Mouse (Mus musculus) heart, postnatal 0 days (tissue): ENCODE measurements around the gene Kdm6b. TPM values are rescaled to one million over a fixed set of nuclear protein-coding genes. Genes with fewer than 3 reads are reported as not detected.
A peak's percentile ranks its signal among the peaks of the same experiment; 100 is the strongest.
"Not testable (repeated sequence)": the region's sequence is repeated elsewhere in the genome, so short reads cannot be mapped to it uniquely, and the experiment has no call there.

Source experiments
- ATAC-seq: fragments of 200-750 bp; cut with Nextera tagmentation; 2 replicates; pipeline ENCODE4 v1.8.0; 2017; ENCODE audit warnings: low read depth, moderate number of reproducible peaks, moderate library complexity; ENCODE audit not compliant: insufficient read depth
- DNase-seq: peaks from one replicate; pipeline ENCODE4 v3.0.0-alpha.2; 2016; ENCODE audit warnings: low spot score
- H3K27ac ChIP-seq: fragments of 300-500 bp; sonication (generic); 2 replicates; pipeline ENCODE4 v1.5.1; 2014; ENCODE audit warnings: low read depth, mild to moderate bottlenecking
- H3K27me3 ChIP-seq: fragments of 300-500 bp; sonication (generic); 2 replicates; pipeline ENCODE4 v1.6.1; 2014; ENCODE audit warnings: low read length, mixed read lengths; ENCODE audit not compliant: control insufficient read depth, insufficient read depth
- H3K36me3 ChIP-seq: fragments of 300-500 bp; sonication (generic); replicated peaks from 2 replicates; pipeline ENCODE4 v1.6.1; 2014; ENCODE audit warnings: low read length, mixed read lengths; ENCODE audit not compliant: control insufficient read depth, insufficient read depth
- H3K4me1 ChIP-seq: fragments of 300-500 bp; sonication (generic); 2 replicates; pipeline ENCODE4 v1.6.1; 2014; ENCODE audit warnings: antibody characterized with exemption; ENCODE audit not compliant: control insufficient read depth, insufficient read depth
- H3K4me2 ChIP-seq: fragments of 300-500 bp; sonication (generic); 2 replicates; pipeline ENCODE4 v1.6.1; 2014; ENCODE audit warnings: low read depth, mild to moderate bottlenecking, low read length, moderate library complexity
- H3K4me3 ChIP-seq: fragments of 300-500 bp; sonication (generic); 2 replicates; pipeline ENCODE4 v1.5.1; 2014; ENCODE audit warnings: low read depth, low read length
- H3K9ac ChIP-seq: fragments of 300-500 bp; sonication (generic); replicated peaks from 2 replicates; pipeline ENCODE4 v1.6.1; 2014; ENCODE audit warnings: low read depth, low read length, mixed read lengths
- H3K9me3 ChIP-seq: fragments of 300-500 bp; sonication (generic); replicated peaks from 2 replicates; pipeline ENCODE4 v1.6.1; 2016; ENCODE audit warnings: low read length; ENCODE audit not compliant: control insufficient read depth
- CTCF ChIP-seq: IDR thresholded peaks from 2 replicates; pipeline ENCODE4 v1.5.1; 2016; ENCODE audit warnings: antibody characterized with exemption, control low read depth, low read depth
- EP300 ChIP-seq: IDR thresholded peaks from 2 replicates; pipeline ENCODE4 v1.6.1; 2016; ENCODE audit warnings: antibody characterized with exemption, low read depth
- WGBS: fragments of 180-500 bp; shearing (Covaris S2); extraction: QIAGEN DNeasy Blood & Tissue Kit; methylation state at CpG from one replicate; pipeline ENCODE4 v1.1.7; 2014; 5-methylcytosine and 5-hydroxymethylcytosine counted together
- polyA plus RNA-seq: library from polyadenylated mRNA; unstranded; fragments of >200 nt; fragmentation: Nextera tagmentation; extraction: Ambion mirVana; gene quantifications from 2 replicates; pipeline ENCODE4 v1.2.1, GENCODE M21; 2015
- total RNA-seq: library from RNA; depleted of rRNA; stranded (reverse); fragments of >200 nt; gene quantifications from 2 replicates; pipeline ENCODE4 v1.2.3, GENCODE M21; 2014; ENCODE audit warnings: low replicate concordance

Kdm6b gene
- total and polyA plus RNA-seq, 2 experiments from 2014 or later: 10.0 to 23.6 TPM

- DNase-seq (no peak), ATAC-seq (no peak)
- Histone ChIP-seq H3K4me2 (peak overlapping the region; percentile 72), H3K36me3 (peaks cover 43% of the 10 kb centered on the region), H3K27me3 (no peaks in the 10 kb centered on the region), H3K27ac (peak overlapping the region; percentile 95), H3K4me3 (peak overlapping the region; percentile 61), H3K9ac (peak overlapping the region; percentile 81; the same call in 1 of the 2 replicates), H3K4me1 (no peaks in the 10 kb centered on the region), H3K9me3 (no peaks in the 10 kb centered on the region)
- TF ChIP-seq EP300 (no peak), CTCF (no peak)
- 41% methylated on average over 21 of the region's 21 CpGs for WGBS
These were observed 14.8 kb downstream of the Kdm6b start for GRCm38 (mm10) chr11:69398486-69399200.

- Histone ChIP-seq H3K4me2 (peak within 1 kb of the TSS; percentile 72), H3K4me1 (no peaks in the 10 kb centered on the region), H3K9ac (peak within 1 kb of the TSS; percentile 81), H3K27me3 (no peaks in the 10 kb centered on the region), H3K36me3 (peaks cover 37% of the 10 kb centered on the region), H3K27ac (peak within 1 kb of the TSS; percentile 95), H3K4me3 (peak within 1 kb of the TSS; percentile 61), H3K9me3 (no peaks in the 10 kb centered on the region)
- 9% methylated on average over 16 of the region's 16 CpGs for WGBS
- DNase-seq (no peak), ATAC-seq (peak; percentile 5)
- peak; percentile 39; the same call in 1 of the 2 replicates for TF ChIP-seq EP300
- no peak for TF ChIP-seq CTCF
These were observed 15.4 kb downstream of the Kdm6b start, which contains the start of gene Tmem88 for GRCm38 (mm10) chr11:69398059-69398458. Gene Tmem88 (minus strand): TSS chr11:69398234.

- Histone ChIP-seq H3K36me3 (peaks cover 33% of the 10 kb centered on the region), H3K4me3 (peak overlapping the region; percentile 61), H3K4me2 (peak overlapping the region; percentile 72), H3K4me1 (no peaks in the 10 kb centered on the region), H3K9ac (peak overlapping the region; percentile 81), H3K9me3 (no peaks in the 10 kb centered on the region), H3K27me3 (no peaks in the 10 kb centered on the region), H3K27ac (peak overlapping the region; percentile 95)
- 6% methylated on average over 24 of the region's 24 CpGs for WGBS
- no peak for ATAC-seq
- DNase-seq: no peak
- TF ChIP-seq EP300: no peak
- peak; percentile 28 for TF ChIP-seq CTCF
These were observed 15.9 kb downstream of the Kdm6b start for GRCm38 (mm10) chr11:69397581-69398057.

- Histone ChIP-seq H3K4me3 (peak overlapping the region; percentile 61), H3K27ac (peak overlapping the region; percentile 95), H3K27me3 (no peaks in the 10 kb centered on the region), H3K4me1 (no peaks in the 10 kb centered on the region), H3K9ac (0 out of 2 replicates have a peak overlapping the region, but pooled peaks have one; percentile 81), H3K4me2 (peak overlapping the region; percentile 72), H3K36me3 (peaks cover 24% of the 10 kb centered on the region), H3K9me3 (no peaks in the 10 kb centered on the region)
- DNase-seq (peak; percentile 62), ATAC-seq (peak; percentile 10)
- WGBS: 37% methylated on average over 11 of the region's 11 CpGs
- TF ChIP-seq EP300: peak; percentile 93; the same call in 1 of the 2 replicates
- no peak for TF ChIP-seq CTCF
These were observed 16.7 kb downstream of the Kdm6b start for GRCm38 (mm10) chr11:69396772-69397171.

GRCm38 (mm10) chr11:69395634-69396373, 17.7 kb downstream of the Kdm6b start:
- Histone ChIP-seq H3K27ac (peak overlapping the region; percentile 95), H3K9ac (peak overlapping the region; percentile 78), H3K36me3 (peaks cover 18% of the 10 kb centered on the region), H3K4me3 (peak overlapping the region; percentile 61), H3K9me3 (no peaks in the 10 kb centered on the region), H3K27me3 (no peaks in the 10 kb centered on the region), H3K4me1 (no peaks in the 10 kb centered on the region), H3K4me2 (peak overlapping the region; percentile 72)
- TF ChIP-seq CTCF: no peak
- peak; percentile 99 for TF ChIP-seq EP300
- peak; percentile 85 for ATAC-seq
- under 1% methylated on average over 48 of the region's 48 CpGs for WGBS
- DNase-seq: peak; percentile 100

- Histone ChIP-seq H3K36me3 (peaks cover 13% of the 10 kb centered on the region), H3K4me3 (peak within 1 kb of the TSS; percentile 61), H3K4me2 (peak within 1 kb of the TSS; percentile 72), H3K27ac (peak within 1 kb of the TSS; percentile 95), H3K9ac (peak within 1 kb of the TSS; percentile 78)
- under 1% methylated on average over 20 of the region's 24 CpGs for WGBS
- not testable (repeated sequence) for H3K9me3 ChIP-seq, H3K4me1 ChIP-seq, H3K27me3 ChIP-seq, DNase-seq
- ATAC-seq: peak; percentile 71
These were observed 18.2 kb downstream of the Kdm6b start, which contains the start of the genes Naa38 and Cyb5d1 for GRCm38 (mm10) chr11:69395235-69395633. Gene Naa38 (plus strand): TSS chr11:69395487. Gene Cyb5d1 (minus strand): TSS chr11:69395631.

- not testable (repeated sequence) for H3K36me3 ChIP-seq, ATAC-seq, DNase-seq, H3K9me3 ChIP-seq, H3K27me3 ChIP-seq, H3K4me1 ChIP-seq
- WGBS: 1% methylated on average over 31 of the region's 31 CpGs
- Histone ChIP-seq H3K4me2 (peak overlapping the region; percentile 72), H3K4me3 (peak overlapping the region; percentile 61), H3K27ac (peak overlapping the region; percentile 95), H3K9ac (peak overlapping the region; percentile 78)
These were observed 18.8 kb downstream of the Kdm6b start for GRCm38 (mm10) chr11:69394591-69395167.
